Mouse (Mus musculus) large intestine, adult 2 months (tissue): ENCODE measurements around the gene Ydjc. TPM values are rescaled to one million over a fixed set of nuclear protein-coding genes. Genes with fewer than 3 reads are reported as not detected.

Experiments
- DNase-seq: peaks from one replicate; pipeline ENCODE4 v3.0.0-alpha.2; 2012; ENCODE audit warnings: low read depth, low spot score
- WGBS: fragments of 180-500 bp; shearing (Covaris S2); methylation state at CpG from one replicate; pipeline ENCODE4 v1.1.7; 2018; 5-methylcytosine and 5-hydroxymethylcytosine counted together
- polyA plus RNA-seq: library from polyadenylated mRNA; depleted of rRNA; stranded (reverse); fragments of >200 nt; gene quantifications from 2 replicates; pipeline ENCODE4 v1.2.3, GENCODE M21; 2012; rRNA removed

The Ydjc gene
- polyA plus RNA-seq, 1 experiment, result 43.3 TPM

GRCm38 (mm10) chr16:17208389-17209361, 64.3 kb downstream of the Ydjc start, which contains the start of gene Rimbp3:
Gene Rimbp3 (plus strand): TSS chr16:17208603.
- no peak for DNase-seq
- WGBS, result 2% methylated on average over 85 of the region's 85 CpGs

- WGBS, result under 1% methylated on average over 37 of the region's 37 CpGs
- DNase-seq, result no peak
These were observed 65.1 kb downstream of the Ydjc start for GRCm38 (mm10) chr16:17209404-17209960.

Other genes starting within 250 kb of the Ydjc start
- 4.5 and 5.5 TPM in 2 replicates for gene Ppm1f, start 248.2 kb upstream of the Ydjc start, polyA plus RNA-seq
- 74.6 and 108 TPM in 2 replicates for gene Mapk1, start 161.2 kb upstream of the Ydjc start, polyA plus RNA-seq
- gene Ypel1, start 74.9 kb upstream of the Ydjc start, polyA plus RNA-seq, result 0.23 and 0.27 TPM in 2 replicates
- 68.5 and 95.8 TPM in 2 replicates for gene Ppil2, start 33.4 kb upstream of the Ydjc start, polyA plus RNA-seq
- 18.0 and 21.9 TPM in 2 replicates for gene 2610318N02Rik, start 19.5 kb upstream of the Ydjc start, polyA plus RNA-seq
- gene Sdf2l1, start 12.2 kb upstream of the Ydjc start, polyA plus RNA-seq, result 105 and 107 TPM in 2 replicates
- 13.5 and 17.3 TPM in 2 replicates for gene Ccdc116, start 2.6 kb downstream of the Ydjc start, polyA plus RNA-seq
- 60.7 and 63.3 TPM in 2 replicates for gene Ube2l3, start 58.0 kb downstream of the Ydjc start, polyA plus RNA-seq
- 0.05 and 0.15 TPM in 2 replicates for gene Rimbp3, start 64.0 kb downstream of the Ydjc start, polyA plus RNA-seq
- 1.5 and 2.4 TPM in 2 replicates for gene Hic2, start 89.0 kb downstream of the Ydjc start, polyA plus RNA-seq
- 5.3 and 7.3 TPM in 2 replicates for gene Tmem191c, start 131.5 kb downstream of the Ydjc start, polyA plus RNA-seq
- gene Serpind1, start 186.8 kb downstream of the Ydjc start, polyA plus RNA-seq, result 0.15 and 0.19 TPM in 2 replicates